Mouse (Mus musculus): ENCODE results near the gene Cdkl2.
A peak's percentile ranks its signal among the peaks of the same experiment; 100 is the strongest.

The Cdkl2 gene

GRCm38 (mm10) chr5:92043783-92044182, at the start of gene Cdkl2:
Cdkl2 (minus strand) TSS chr5:92043883.
- DNase-seq, result no peak

GRCm38 (mm10) chr5:92087469-92087868, 43.8 kb upstream of the Cdkl2 start:
- DNase-seq, result no peak

GRCm38 (mm10) chr5:92085821-92086550, 42.3 kb upstream of the Cdkl2 start:
- DNase-seq, result no peak

GRCm38 (mm10) chr5:92085246-92085645, 41.6 kb upstream of the Cdkl2 start:
- no peak for DNase-seq

- DNase-seq, result peak; percentile 98 to 99
Observed at GRCm38 (mm10) chr5:92083417-92084038, 39.8 kb upstream of the Cdkl2 start, which contains the start of gene G3bp2. G3bp2 (minus strand) TSS chr5:92083719.

GRCm38 (mm10) chr5:92082821-92083401, 39.2 kb upstream of the Cdkl2 start:
- DNase-seq, result peak; percentile 72 to 84

- no peak for DNase-seq
Observed at GRCm38 (mm10) chr5:92081326-92081725, 37.6 kb upstream of the Cdkl2 start.

- DNase-seq, result no peak
Observed at GRCm38 (mm10) chr5:92080400-92080799, 36.7 kb upstream of the Cdkl2 start.

GRCm38 (mm10) chr5:92079304-92079703, 35.6 kb upstream of the Cdkl2 start:
- no peak for DNase-seq

- DNase-seq, result no peak
Observed at GRCm38 (mm10) chr5:92078751-92079150, 35.1 kb upstream of the Cdkl2 start.

- DNase-seq, result no peak
Observed at GRCm38 (mm10) chr5:92076273-92076672, 32.6 kb upstream of the Cdkl2 start.

GRCm38 (mm10) chr5:92074061-92074460, 30.4 kb upstream of the Cdkl2 start:
- DNase-seq, result no peak

GRCm38 (mm10) chr5:92063192-92063591, 19.5 kb upstream of the Cdkl2 start:
- no peak for DNase-seq

GRCm38 (mm10) chr5:92052866-92053265, 9.2 kb upstream of the Cdkl2 start:
- no peak for DNase-seq

GRCm38 (mm10) chr5:92050419-92050818, 6.7 kb upstream of the Cdkl2 start:
- DNase-seq, result no peak

- peak; percentile 98 to 99 for DNase-seq
Observed at GRCm38 (mm10) chr5:92042377-92043348, 1.0 kb downstream of the Cdkl2 start.

GRCm38 (mm10) chr5:92019960-92020359, 23.7 kb downstream of the Cdkl2 start:
- DNase-seq, result no peak

- no peak for DNase-seq
Observed at GRCm38 (mm10) chr5:92011756-92012155, 31.9 kb downstream of the Cdkl2 start.

- no peak for DNase-seq
Observed at GRCm38 (mm10) chr5:92009827-92010226, 33.9 kb downstream of the Cdkl2 start.

- DNase-seq, result peak in 1 of 2 experiments; percentile 23
Observed at GRCm38 (mm10) chr5:92003011-92003410, 40.7 kb downstream of the Cdkl2 start.

GRCm38 (mm10) chr5:92000770-92001169, 42.9 kb downstream of the Cdkl2 start:
- peak; percentile 11 to 38 for DNase-seq

- peak in 1 of 2 experiments; percentile 3 for DNase-seq
Observed at GRCm38 (mm10) chr5:91994546-91994945, 49.1 kb downstream of the Cdkl2 start.

GRCm38 (mm10) chr5:91993061-91993460, 50.6 kb downstream of the Cdkl2 start:
- DNase-seq, result no peak
